Mouse (Mus musculus) embryonic facial prominence, embryonic 15.5 days (tissue): ENCODE results near the gene Pla2g4e. TPM values are rescaled to one million over a fixed set of nuclear protein-coding genes. Genes with fewer than 3 reads are reported as not detected.

Experiments
- ATAC-seq: fragments of 200-750 bp; cut with Nextera tagmentation; 2 replicates; pipeline ENCODE4 v1.8.0; 2017; ENCODE audit warnings: low read depth, moderate TSS enrichment; ENCODE audit not compliant: insufficient number of reproducible peaks, low FRiP score, low TSS enrichment
- H3K27ac ChIP-seq: fragments of 300-500 bp; sonication (generic); replicated peaks from 2 replicates; pipeline ENCODE4 v1.5.1; 2015; ENCODE audit warnings: mild to moderate bottlenecking, inconsistent platforms
- H3K27me3 ChIP-seq: fragments of 300-500 bp; sonication (generic); 2 replicates; pipeline ENCODE4 v1.6.1; 2015; ENCODE audit warnings: inconsistent platforms
- H3K36me3 ChIP-seq: fragments of 300-500 bp; sonication (generic); 2 replicates; pipeline ENCODE4 v1.6.1; 2015; ENCODE audit warnings: mild to moderate bottlenecking, inconsistent platforms
- H3K4me1 ChIP-seq: fragments of 300-500 bp; sonication (generic); 2 replicates; pipeline ENCODE4 v1.6.1; 2015; ENCODE audit warnings: inconsistent platforms
- H3K4me2 ChIP-seq: fragments of 300-500 bp; sonication (generic); replicated peaks from 2 replicates; pipeline ENCODE4 v1.6.1; 2015; ENCODE audit warnings: mild to moderate bottlenecking, inconsistent platforms
- H3K4me3 ChIP-seq: fragments of 300-500 bp; sonication (generic); replicated peaks from 2 replicates; pipeline ENCODE4 v1.5.1; 2015; ENCODE audit warnings: mild to moderate bottlenecking, inconsistent platforms
- H3K9ac ChIP-seq: fragments of 300-500 bp; sonication (generic); 2 replicates; pipeline ENCODE4 v1.6.1; 2015; ENCODE audit warnings: inconsistent platforms
- H3K9me3 ChIP-seq: fragments of 300-500 bp; sonication (generic); replicated peaks from 2 replicates; pipeline ENCODE4 v1.6.1; 2016; ENCODE audit warnings: inconsistent platforms
- WGBS: fragments of 180-500 bp; shearing (Covaris S2); methylation state at CpG from one replicate; pipeline ENCODE4 v1.1.7; 2015; 5-methylcytosine and 5-hydroxymethylcytosine counted together
- polyA plus RNA-seq: library from polyadenylated mRNA; unstranded; fragments of >200 nt; fragmentation: Nextera tagmentation; extraction: Ambion mirVana; gene quantifications from 2 replicates; pipeline ENCODE4 v1.2.1, GENCODE M21; 2015

The Pla2g4e gene
- polyA plus RNA-seq, 1 experiment from 2014 or later = 3.4 TPM

DNA sequence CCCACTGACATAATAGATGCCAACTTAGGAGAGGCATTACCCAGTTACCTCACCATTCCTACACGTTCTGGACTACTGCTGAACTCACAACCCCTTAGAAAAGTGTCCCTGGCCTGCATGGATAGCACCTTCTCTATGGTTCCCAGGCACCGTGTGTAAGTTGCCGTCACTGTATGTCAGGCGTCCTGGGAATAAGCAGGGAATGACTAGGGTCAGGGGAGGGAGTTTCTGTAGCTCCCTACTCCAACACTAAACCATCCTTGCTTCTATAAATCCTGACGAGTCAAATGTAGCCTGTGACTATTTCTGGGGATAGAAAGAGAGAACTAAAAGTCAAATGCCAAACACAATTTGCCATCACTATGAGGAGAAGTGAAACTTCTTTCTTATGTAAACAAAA is 107.9 kb downstream of the Pla2g4e start:
- no peaks in the 10 kb centered on the region for H3K9me3 ChIP-seq
- no peaks in the 10 kb centered on the region for H3K4me1 ChIP-seq
- H3K4me2 ChIP-seq = no peak overlapping the region
- 65% methylated on average over 5 of the region's 5 CpGs for WGBS
- H3K9ac ChIP-seq = no peak overlapping the region
- no peak for ATAC-seq
- H3K27ac ChIP-seq = no peak overlapping the region
- H3K4me3 ChIP-seq = no peak overlapping the region
- no peaks in the 10 kb centered on the region for H3K36me3 ChIP-seq
- no peaks in the 10 kb centered on the region for H3K27me3 ChIP-seq

DNA sequence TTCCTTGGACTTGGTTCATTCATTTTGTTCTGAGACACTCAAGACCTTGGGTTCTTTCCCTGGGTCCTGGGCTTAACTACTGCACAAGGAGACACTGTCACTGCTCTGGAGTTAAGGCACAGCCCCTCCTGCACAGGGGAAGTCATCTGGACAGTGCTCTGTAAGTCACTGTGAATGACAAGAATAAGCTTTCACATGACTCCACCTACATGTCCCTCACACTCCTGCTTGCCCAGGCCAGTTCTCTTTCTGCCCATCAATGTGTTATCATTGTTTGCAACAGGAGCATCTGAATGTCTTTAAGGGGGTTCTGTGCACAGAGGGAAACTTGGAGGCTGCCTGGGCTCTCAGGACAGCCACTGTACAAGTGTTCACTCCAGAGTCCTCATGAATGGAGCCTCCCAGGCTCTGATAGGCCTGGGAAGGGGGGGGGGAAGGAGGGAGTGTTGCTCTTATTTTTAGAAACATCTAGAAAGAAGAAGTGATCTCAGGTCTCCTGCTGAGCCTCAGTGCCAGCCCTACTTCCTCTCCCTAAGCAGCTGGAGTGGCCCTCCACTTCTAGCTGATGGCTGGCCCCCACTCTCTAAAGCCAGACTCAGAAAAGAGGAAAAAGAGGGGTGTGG is 110.6 kb downstream of the Pla2g4e start:
- Histone ChIP-seq H3K36me3 (no peaks in the 10 kb centered on the region), H3K27me3 (no peaks in the 10 kb centered on the region), H3K27ac (no peak overlapping the region), H3K4me2 (no peak overlapping the region), H3K4me1 (no peaks in the 10 kb centered on the region), H3K4me3 (no peak overlapping the region), H3K9me3 (no peaks in the 10 kb centered on the region), H3K9ac (no peak overlapping the region)
- ATAC-seq = no peak

GRCm38 (mm10) chr2:120131881-120132280 is 113.3 kb downstream of the Pla2g4e start:
- Histone ChIP-seq H3K4me1 (peaks cover 13% of the 10 kb centered on the region; the same call in 1 of the 2 replicates), H3K4me2 (no peak overlapping the region), H3K27me3 (no peaks in the 10 kb centered on the region), H3K9ac (no peak overlapping the region), H3K36me3 (no peaks in the 10 kb centered on the region), H3K4me3 (no peak overlapping the region), H3K27ac (no peak overlapping the region), H3K9me3 (no peaks in the 10 kb centered on the region)
- no peak for ATAC-seq
- WGBS = 66% methylated on average over 1 of the region's 1 CpGs

DNA sequence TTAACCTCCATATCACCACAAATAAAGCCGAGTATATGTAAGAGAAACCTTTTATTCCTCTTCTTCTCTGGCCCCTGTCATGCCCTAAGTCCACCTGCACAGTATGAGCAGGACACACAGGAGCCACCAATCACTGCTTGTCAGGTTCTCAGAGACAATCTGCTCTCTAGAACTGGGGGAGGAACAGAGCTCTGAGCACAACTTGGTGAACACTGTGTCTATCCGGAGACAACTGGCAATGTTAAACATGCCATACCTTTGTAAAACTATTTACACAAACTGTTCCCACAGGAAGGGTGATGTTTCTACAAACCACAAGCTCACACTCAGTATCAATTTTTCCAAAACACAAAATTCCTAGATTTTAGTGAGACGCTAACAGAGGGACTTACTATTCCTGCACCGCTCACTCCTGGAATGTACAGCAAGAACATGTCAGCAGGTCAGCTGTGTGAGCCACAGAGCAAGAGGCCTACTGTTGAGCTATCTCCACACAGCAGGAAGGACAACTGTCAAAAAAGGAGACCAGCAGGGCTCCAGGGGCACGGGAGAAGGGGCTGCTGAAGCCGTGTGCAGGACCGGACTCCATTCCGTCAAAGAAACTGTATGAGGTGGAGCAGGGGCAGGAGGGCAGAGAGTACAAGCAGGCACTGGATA is 115.8 kb downstream of the Pla2g4e start:
- Histone ChIP-seq H3K27me3 (no peaks in the 10 kb centered on the region), H3K27ac (peak overlapping the region; percentile 68), H3K9ac (no peak overlapping the region), H3K4me2 (no peak overlapping the region), H3K9me3 (no peaks in the 10 kb centered on the region), H3K4me3 (no peak overlapping the region), H3K36me3 (no peaks in the 10 kb centered on the region), H3K4me1 (peaks cover 13% of the 10 kb centered on the region; the same call in 1 of the 2 replicates)
- no peak for ATAC-seq
- 63% methylated on average over 8 of the region's 8 CpGs for WGBS

DNA sequence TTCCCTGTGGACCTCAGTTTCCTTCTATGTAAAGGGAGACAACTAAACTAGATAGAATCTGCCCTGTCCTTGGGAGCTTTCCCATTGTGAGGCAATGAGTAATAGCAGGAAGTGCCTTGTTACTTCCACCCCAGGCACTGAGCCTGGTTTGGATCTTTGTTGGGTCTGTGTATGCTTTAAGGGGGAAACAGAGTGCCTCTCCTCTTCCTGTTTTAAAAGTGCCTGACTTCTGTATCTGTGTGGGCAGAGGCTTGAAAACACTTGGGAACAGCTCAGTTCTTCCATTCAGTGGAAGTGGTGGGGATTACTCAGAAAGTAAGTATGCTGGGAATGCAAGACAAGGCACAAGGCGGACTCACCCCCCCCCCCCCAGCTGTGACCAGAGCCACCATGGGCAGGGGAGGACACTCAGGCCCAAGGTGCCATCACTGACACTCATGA is 116.5 kb downstream of the Pla2g4e start:
- Histone ChIP-seq H3K4me2 (no peak overlapping the region), H3K9me3 (no peaks in the 10 kb centered on the region), H3K9ac (no peak overlapping the region), H3K4me3 (no peak overlapping the region), H3K27me3 (no peaks in the 10 kb centered on the region), H3K4me1 (peaks cover 17% of the 10 kb centered on the region; the same call in 1 of the 2 replicates), H3K27ac (peak overlapping the region; percentile 68), H3K36me3 (no peaks in the 10 kb centered on the region)
- peak; percentile 30; the same call in 1 of the 2 replicates for ATAC-seq
- 27% methylated on average over 1 of the region's 1 CpGs for WGBS

- peak overlapping the region; percentile 68 for H3K27ac ChIP-seq
- no peak for ATAC-seq
- H3K4me1 ChIP-seq = peaks cover 17% of the 10 kb centered on the region; the same call in 1 of the 2 replicates
- H3K36me3 ChIP-seq = no peaks in the 10 kb centered on the region
- no peak overlapping the region for H3K4me3 ChIP-seq
- no peaks in the 10 kb centered on the region for H3K9me3 ChIP-seq
- H3K4me2 ChIP-seq = no peak overlapping the region
- no peak overlapping the region for H3K9ac ChIP-seq
- no peaks in the 10 kb centered on the region for H3K27me3 ChIP-seq
Measured at GRCm38 (mm10) chr2:120128011-120128410, 117.1 kb downstream of the Pla2g4e start.

DNA sequence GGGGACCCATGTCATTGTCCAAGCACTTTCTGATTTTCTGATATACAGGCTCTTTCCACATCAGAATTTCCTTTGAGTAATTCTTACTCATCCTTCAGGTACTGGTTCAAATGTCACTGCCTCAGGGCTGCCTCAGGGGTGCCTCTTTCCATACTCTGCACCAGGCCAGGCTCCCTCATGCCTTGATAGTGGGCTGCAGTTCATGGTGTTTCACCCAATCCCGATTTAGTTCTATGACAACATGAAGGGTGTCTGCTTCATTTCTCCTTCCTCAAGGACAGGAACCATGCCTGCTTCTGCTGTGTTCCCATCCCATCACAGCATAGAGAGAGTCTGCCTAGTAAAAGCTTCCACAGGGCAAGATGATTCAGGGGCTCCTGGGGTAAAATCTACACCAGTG is 118.2 kb downstream of the Pla2g4e start:
- Histone ChIP-seq H3K36me3 (no peaks in the 10 kb centered on the region), H3K27me3 (no peaks in the 10 kb centered on the region), H3K27ac (no peak overlapping the region), H3K9me3 (no peaks in the 10 kb centered on the region), H3K4me3 (no peak overlapping the region), H3K4me2 (no peak overlapping the region), H3K9ac (no peak overlapping the region), H3K4me1 (peaks cover 17% of the 10 kb centered on the region; the same call in 1 of the 2 replicates)
- no peak for ATAC-seq
- WGBS = 79% methylated on average over 1 of the region's 1 CpGs

GRCm38 (mm10) chr2:120126408-120126807 is 118.7 kb downstream of the Pla2g4e start:
- ATAC-seq = no peak
- no peak overlapping the region for H3K4me2 ChIP-seq
- no peaks in the 10 kb centered on the region for H3K36me3 ChIP-seq
- WGBS = 84% methylated on average over 4 of the region's 4 CpGs
- peaks cover 17% of the 10 kb centered on the region; the same call in 1 of the 2 replicates for H3K4me1 ChIP-seq
- H3K9me3 ChIP-seq = no peaks in the 10 kb centered on the region
- H3K27me3 ChIP-seq = no peaks in the 10 kb centered on the region
- no peak overlapping the region for H3K9ac ChIP-seq
- H3K4me3 ChIP-seq = no peak overlapping the region
- H3K27ac ChIP-seq = no peak overlapping the region

- no peaks in the 10 kb centered on the region for H3K9me3 ChIP-seq
- H3K27me3 ChIP-seq = no peaks in the 10 kb centered on the region
- no peaks in the 10 kb centered on the region for H3K36me3 ChIP-seq
- no peak overlapping the region for H3K27ac ChIP-seq
- H3K4me1 ChIP-seq = peaks cover 17% of the 10 kb centered on the region; the same call in 1 of the 2 replicates
- no peak overlapping the region for H3K4me3 ChIP-seq
- no peak overlapping the region for H3K9ac ChIP-seq
- no peak overlapping the region for H3K4me2 ChIP-seq
- WGBS = 97% methylated on average over 1 of the region's 1 CpGs
- ATAC-seq = no peak
Measured at GRCm38 (mm10) chr2:120125461-120125860, 119.7 kb downstream of the Pla2g4e start.

GRCm38 (mm10) chr2:120124946-120125345 is 120.2 kb downstream of the Pla2g4e start:
- WGBS = 63% methylated on average over 2 of the region's 2 CpGs
- ATAC-seq = no peak
- Histone ChIP-seq H3K4me2 (no peak overlapping the region), H3K27me3 (no peaks in the 10 kb centered on the region), H3K9me3 (no peaks in the 10 kb centered on the region), H3K4me3 (no peak overlapping the region), H3K4me1 (peaks cover 17% of the 10 kb centered on the region; the same call in 1 of the 2 replicates), H3K9ac (no peak overlapping the region), H3K36me3 (no peaks in the 10 kb centered on the region), H3K27ac (no peak overlapping the region)

GRCm38 (mm10) chr2:120124096-120124495 is 121.0 kb downstream of the Pla2g4e start:
- Histone ChIP-seq H3K4me1 (peaks cover 14% of the 10 kb centered on the region; the same call in 1 of the 2 replicates), H3K36me3 (no peaks in the 10 kb centered on the region), H3K27me3 (no peaks in the 10 kb centered on the region), H3K27ac (no peak overlapping the region), H3K9ac (no peak overlapping the region), H3K9me3 (no peaks in the 10 kb centered on the region), H3K4me2 (no peak overlapping the region), H3K4me3 (no peak overlapping the region)
- ATAC-seq = no peak
- 6% methylated on average over 1 of the region's 1 CpGs for WGBS
